Mouse (Mus musculus): ENCODE measurements around the gene Crybb2. TPM values are rescaled to one million over a fixed set of nuclear protein-coding genes. Genes with fewer than 3 reads are reported as not detected.
A peak's percentile ranks its signal among the peaks of the same experiment; 100 is the strongest.

Crybb2 gene
- total RNA-seq, 2 experiments from 2014 or later, result not detected

- DNase-seq (ENCODE audit: low spot score in 2 of 2), result no peak
Measured at GRCm38 (mm10) chr5:113035094-113036047, 34.5 kb downstream of the Crybb2 start.

- no peak for DNase-seq (ENCODE audit: low spot score in 2 of 2)
Measured at GRCm38 (mm10) chr5:113031201-113031754, 38.6 kb downstream of the Crybb2 start.

- no peak for DNase-seq (ENCODE audit: low spot score in 2 of 2)
Measured at GRCm38 (mm10) chr5:113030082-113030481, 39.8 kb downstream of the Crybb2 start.

GRCm38 (mm10) chr5:113026706-113027105 lies 43.2 kb downstream of the Crybb2 start:
- no peak for DNase-seq (ENCODE audit: low spot score in 2 of 2)

GRCm38 (mm10) chr5:113024154-113024764 lies 45.7 kb downstream of the Crybb2 start:
- peak in 1 of 2 experiments; percentile 24 for DNase-seq (ENCODE audit: low spot score in 2 of 2)

GRCm38 (mm10) chr5:113018190-113018589 lies 51.7 kb downstream of the Crybb2 start:
- no peak for DNase-seq (ENCODE audit: low spot score in 2 of 2)

- DNase-seq (ENCODE audit: low spot score in 2 of 2), result no peak
Measured at GRCm38 (mm10) chr5:113017004-113017403, 52.9 kb downstream of the Crybb2 start.

GRCm38 (mm10) chr5:113015236-113016061 lies 54.5 kb downstream of the Crybb2 start, which contains the start of gene Grk3:
TSS of gene Grk3 (minus strand) at chr5:113015791.
- no peak for DNase-seq (ENCODE audit: low spot score in 2 of 2)

- no peak for DNase-seq (ENCODE audit: low spot score in 2 of 2)
Measured at GRCm38 (mm10) chr5:113014808-113015235, 55.1 kb downstream of the Crybb2 start.

- DNase-seq (ENCODE audit: low spot score in 2 of 2), result no peak
Measured at GRCm38 (mm10) chr5:113014111-113014807, 55.7 kb downstream of the Crybb2 start.

GRCm38 (mm10) chr5:113011926-113012325 lies 58.0 kb downstream of the Crybb2 start:
- no peak for DNase-seq (ENCODE audit: low spot score in 2 of 2)

GRCm38 (mm10) chr5:113009183-113009820 lies 60.6 kb downstream of the Crybb2 start:
- no peak for DNase-seq (ENCODE audit: low spot score in 2 of 2)

GRCm38 (mm10) chr5:113008496-113008895 lies 61.4 kb downstream of the Crybb2 start:
- no peak for DNase-seq (ENCODE audit: low spot score in 2 of 2)

Other genes with a start within 250 kb of the Crybb2 start
- gene Myo18b, start 173.8 kb downstream of the Crybb2 start, total RNA-seq (2021), result 1 to 10 TPM; 2.4 to 6.6 TPM
- gene Grk3, start 54.3 kb downstream of the Crybb2 start, total RNA-seq (2021), result 10 to 100 TPM; 29.1 to 31.8 TPM
- gene Crybb3, start 11.5 kb upstream of the Crybb2 start, total RNA-seq (2021), result 1 to 10 TPM; 1.1 to 1.9 TPM
- gene 2900026A02Rik, start 151.1 kb upstream of the Crybb2 start, total RNA-seq (2021), result 10 to 100 TPM; 21.2 to 23.3 TPM
- not detected for gene Tmem211, start 156.8 kb upstream of the Crybb2 start, total RNA-seq (2021)
- gene Sgsm1, start 240.7 kb upstream of the Crybb2 start, total RNA-seq (2021), result 10 to 100 TPM; 23.0 to 24.3 TPM

Data from adrenal gland, postnatal 4 days (tissue).